Mouse (Mus musculus) midbrain, embryonic 15.5 days (tissue): ENCODE measurements around the gene Slc39a10. TPM values are rescaled to one million over a fixed set of nuclear protein-coding genes. Genes with fewer than 3 reads are reported as not detected.

Experiments
- ATAC-seq: fragments of 200-750 bp; cut with Nextera tagmentation; replicated peaks from 2 replicates; pipeline ENCODE4 v1.8.0; 2017; ENCODE audit warnings: moderate TSS enrichment
- H3K27ac ChIP-seq: fragments of 300-500 bp; sonication (generic); 2 replicates; pipeline ENCODE4 v1.5.1; 2015; ENCODE audit warnings: mild to moderate bottlenecking, inconsistent platforms
- H3K27me3 ChIP-seq: fragments of 300-500 bp; sonication (generic); replicated peaks from 2 replicates; pipeline ENCODE4 v1.6.1; 2015; ENCODE audit warnings: inconsistent platforms
- H3K36me3 ChIP-seq: fragments of 300-500 bp; sonication (generic); replicated peaks from 2 replicates; pipeline ENCODE4 v1.6.1; 2015; ENCODE audit warnings: inconsistent platforms
- H3K4me1 ChIP-seq: fragments of 300-500 bp; sonication (generic); 2 replicates; pipeline ENCODE4 v1.6.1; 2015; ENCODE audit warnings: inconsistent platforms
- H3K4me2 ChIP-seq: fragments of 300-500 bp; sonication (generic); 2 replicates; pipeline ENCODE4 v1.6.1; 2015; ENCODE audit warnings: inconsistent platforms, mild to moderate bottlenecking, moderate library complexity
- H3K4me3 ChIP-seq: fragments of 300-500 bp; sonication (generic); 2 replicates; pipeline ENCODE4 v1.5.1; 2015; ENCODE audit warnings: mild to moderate bottlenecking, inconsistent platforms
- H3K9ac ChIP-seq: fragments of 300-500 bp; sonication (generic); 2 replicates; pipeline ENCODE4 v1.6.1; 2015; ENCODE audit warnings: mild to moderate bottlenecking, inconsistent platforms
- H3K9me3 ChIP-seq: fragments of 300-500 bp; sonication (generic); 2 replicates; pipeline ENCODE4 v1.6.1; 2016; ENCODE audit warnings: inconsistent platforms
- WGBS: fragments of 180-500 bp; shearing (Covaris S2); methylation state at CpG from one replicate; pipeline ENCODE4 v1.1.7; 2015; ENCODE audit warnings: mixed read lengths; 5-methylcytosine and 5-hydroxymethylcytosine counted together
- polyA plus RNA-seq: library from polyadenylated mRNA; unstranded; fragments of >200 nt; fragmentation: Nextera tagmentation; extraction: Ambion mirVana; gene quantifications from 2 replicates; pipeline ENCODE4 v1.2.1, GENCODE M21; 2015

Gene Slc39a10
- polyA plus RNA-seq, 1 experiment from 2014 or later, result 70.4 TPM

GRCm38 (mm10) chr1:46858579-46858978, 34.1 kb downstream of the Slc39a10 start:
- no peaks in the 10 kb centered on the region for H3K36me3 ChIP-seq
- H3K4me1 ChIP-seq, result peaks cover 9% of the 10 kb centered on the region
- 70% methylated on average over 5 of the region's 5 CpGs for WGBS
- H3K9me3 ChIP-seq, result no peaks in the 10 kb centered on the region
- H3K4me2 ChIP-seq, result no peak overlapping the region
- H3K27me3 ChIP-seq, result no peaks in the 10 kb centered on the region
- no peak overlapping the region for H3K9ac ChIP-seq
- ATAC-seq, result no peak
- no peak overlapping the region for H3K4me3 ChIP-seq
- H3K27ac ChIP-seq, result no peak overlapping the region

GRCm38 (mm10) chr1:46856498-46856897, 36.2 kb downstream of the Slc39a10 start:
- no peak overlapping the region for H3K4me3 ChIP-seq
- no peaks in the 10 kb centered on the region for H3K36me3 ChIP-seq
- peaks cover 18% of the 10 kb centered on the region for H3K4me1 ChIP-seq
- H3K9me3 ChIP-seq, result no peaks in the 10 kb centered on the region
- no peak overlapping the region for H3K9ac ChIP-seq
- WGBS, result 48% methylated on average over 4 of the region's 4 CpGs
- no peak overlapping the region for H3K27ac ChIP-seq
- no peak overlapping the region for H3K4me2 ChIP-seq
- no peaks in the 10 kb centered on the region for H3K27me3 ChIP-seq
- ATAC-seq, result no peak

GRCm38 (mm10) chr1:46854036-46854900, 38.4 kb downstream of the Slc39a10 start:
- Histone ChIP-seq H3K27me3 (no peaks in the 10 kb centered on the region), H3K4me3 (peak overlapping the region; percentile 81), H3K4me1 (peaks cover 36% of the 10 kb centered on the region), H3K4me2 (peak overlapping the region; percentile 68), H3K36me3 (no peaks in the 10 kb centered on the region), H3K9ac (peak overlapping the region; percentile 98; the same call in 1 of the 2 replicates), H3K9me3 (no peaks in the 10 kb centered on the region), H3K27ac (peak overlapping the region; percentile 99)
- WGBS, result 24% methylated on average over 18 of the region's 18 CpGs
- ATAC-seq, result no peak; the same call in 1 of the 2 replicates

- H3K9ac ChIP-seq, result peak overlapping the region; percentile 98
- no peaks in the 10 kb centered on the region for H3K9me3 ChIP-seq
- H3K4me3 ChIP-seq, result peak overlapping the region; percentile 81
- H3K4me1 ChIP-seq, result peaks cover 36% of the 10 kb centered on the region
- peak overlapping the region; percentile 68 for H3K4me2 ChIP-seq
- H3K36me3 ChIP-seq, result no peaks in the 10 kb centered on the region
- WGBS, result under 1% methylated on average over 86 of the region's 86 CpGs
- H3K27ac ChIP-seq, result peak overlapping the region; percentile 99
- ATAC-seq, result peak; percentile 96
- H3K27me3 ChIP-seq, result no peaks in the 10 kb centered on the region
These were observed 39.2 kb downstream of the Slc39a10 start for GRCm38 (mm10) chr1:46853317-46854035.

GRCm38 (mm10) chr1:46852600-46853272, 39.9 kb downstream of the Slc39a10 start:
- H3K27ac ChIP-seq, result peak overlapping the region; percentile 99
- ATAC-seq, result peak; percentile 51
- under 1% methylated on average over 75 of the region's 75 CpGs for WGBS
- no peaks in the 10 kb centered on the region for H3K27me3 ChIP-seq
- H3K36me3 ChIP-seq, result no peaks in the 10 kb centered on the region
- no peaks in the 10 kb centered on the region for H3K9me3 ChIP-seq
- peak overlapping the region; percentile 81 for H3K4me3 ChIP-seq
- H3K9ac ChIP-seq, result peak overlapping the region; percentile 98
- H3K4me2 ChIP-seq, result peak overlapping the region; percentile 68
- peaks cover 36% of the 10 kb centered on the region for H3K4me1 ChIP-seq

GRCm38 (mm10) chr1:46852216-46852599, 40.4 kb downstream of the Slc39a10 start:
- Histone ChIP-seq H3K4me1 (peaks cover 36% of the 10 kb centered on the region), H3K9me3 (no peaks in the 10 kb centered on the region), H3K27ac (peak overlapping the region; percentile 99), H3K4me2 (peak overlapping the region; percentile 68), H3K9ac (peak overlapping the region; percentile 98), H3K4me3 (peak overlapping the region; percentile 81), H3K27me3 (no peaks in the 10 kb centered on the region), H3K36me3 (no peaks in the 10 kb centered on the region)
- no peak for ATAC-seq
- 3% methylated on average over 4 of the region's 4 CpGs for WGBS

- 65% methylated on average over 4 of the region's 4 CpGs for WGBS
- ATAC-seq, result no peak
- Histone ChIP-seq H3K36me3 (no peaks in the 10 kb centered on the region), H3K9me3 (no peaks in the 10 kb centered on the region), H3K4me2 (peak overlapping the region; percentile 68), H3K4me3 (peak overlapping the region; percentile 81), H3K9ac (no peak overlapping the region), H3K27me3 (no peaks in the 10 kb centered on the region), H3K27ac (0 out of 2 replicates have a peak overlapping the region, but pooled peaks have one; percentile 20), H3K4me1 (peaks cover 36% of the 10 kb centered on the region)
These were observed 41.1 kb downstream of the Slc39a10 start for GRCm38 (mm10) chr1:46851586-46851985.

GRCm38 (mm10) chr1:46849758-46850157, 42.9 kb downstream of the Slc39a10 start:
- Histone ChIP-seq H3K27ac (peak overlapping the region; percentile 65; the same call in 1 of the 2 replicates), H3K9me3 (no peaks in the 10 kb centered on the region), H3K4me3 (no peak overlapping the region), H3K4me2 (no peak overlapping the region), H3K9ac (no peak overlapping the region), H3K27me3 (no peaks in the 10 kb centered on the region), H3K4me1 (peaks cover 40% of the 10 kb centered on the region), H3K36me3 (no peaks in the 10 kb centered on the region)
- 47% methylated on average over 1 of the region's 1 CpGs for WGBS
- ATAC-seq, result no peak

- no peaks in the 10 kb centered on the region for H3K27me3 ChIP-seq
- H3K9me3 ChIP-seq, result no peaks in the 10 kb centered on the region
- H3K9ac ChIP-seq, result no peak overlapping the region
- H3K4me1 ChIP-seq, result peaks cover 13% of the 10 kb centered on the region
- no peak overlapping the region for H3K4me3 ChIP-seq
- WGBS, result 43% methylated on average over 5 of the region's 5 CpGs
- ATAC-seq, result no peak
- no peaks in the 10 kb centered on the region for H3K36me3 ChIP-seq
- no peak overlapping the region for H3K4me2 ChIP-seq
- no peak overlapping the region for H3K27ac ChIP-seq
These were observed 47.4 kb downstream of the Slc39a10 start for GRCm38 (mm10) chr1:46845221-46845620.

GRCm38 (mm10) chr1:46844281-46844680, 48.4 kb downstream of the Slc39a10 start:
- Histone ChIP-seq H3K27me3 (no peaks in the 10 kb centered on the region), H3K27ac (no peak overlapping the region), H3K4me3 (no peak overlapping the region), H3K9me3 (no peaks in the 10 kb centered on the region), H3K9ac (no peak overlapping the region), H3K4me1 (peaks cover 6% of the 10 kb centered on the region; the same call in 1 of the 2 replicates), H3K36me3 (no peaks in the 10 kb centered on the region), H3K4me2 (no peak overlapping the region)
- 75% methylated on average over 2 of the region's 2 CpGs for whole genome bisulfite sequencing
- ATAC-seq, result no peak

GRCm38 (mm10) chr1:46843406-46843805, 49.2 kb downstream of the Slc39a10 start:
- ATAC-seq, result no peak
- Histone ChIP-seq H3K27me3 (no peaks in the 10 kb centered on the region), H3K36me3 (no peaks in the 10 kb centered on the region), H3K4me1 (peaks cover 6% of the 10 kb centered on the region; the same call in 1 of the 2 replicates), H3K9me3 (no peaks in the 10 kb centered on the region), H3K27ac (no peak overlapping the region), H3K4me2 (no peak overlapping the region), H3K9ac (no peak overlapping the region), H3K4me3 (no peak overlapping the region)
- WGBS, result 62% methylated on average over 4 of the region's 4 CpGs

GRCm38 (mm10) chr1:46831927-46832326, 60.7 kb downstream of the Slc39a10 start:
- no peak for ATAC-seq
- Histone ChIP-seq H3K4me3 (no peak overlapping the region), H3K9me3 (no peaks in the 10 kb centered on the region), H3K27me3 (no peaks in the 10 kb centered on the region), H3K9ac (no peak overlapping the region), H3K27ac (no peak overlapping the region), H3K4me2 (no peak overlapping the region), H3K4me1 (no peaks in the 10 kb centered on the region), H3K36me3 (no peaks in the 10 kb centered on the region; the same call in 1 of the 2 replicates)
- WGBS, result 93% methylated on average over 5 of the region's 5 CpGs
